Mouse (Mus musculus) adipocyte (in vitro differentiated cells): ENCODE measurements at regions not wholly inside any gene's neighbourhood (a gene's known extent, or its start where the extent isn't known, plus 50 kb on each side); places are given as distances from the start of the nearest gene placed in this dataset.

Source experiments
- DNase-seq: peaks from one replicate; pipeline ENCODE4 v3.0.0-alpha.2; 2016; ENCODE audit warnings: low spot score

GRCm38 (mm10) chr15:21988676-21989075 is 560.1 kb upstream of the Cdh18 start:
- no peak for DNase-seq

- DNase-seq, result no peak
Measured at GRCm38 (mm10) chr15:21993309-21993708, 555.5 kb upstream of the Cdh18 start.

GRCm38 (mm10) chr15:21995121-21995826 is 553.5 kb upstream of the Cdh18 start:
- no peak for DNase-seq

GRCm38 (mm10) chr15:22019977-22020376 is 528.8 kb upstream of the Cdh18 start:
- DNase-seq, result no peak

GRCm38 (mm10) chr15:22030215-22030614 is 518.6 kb upstream of the Cdh18 start:
- DNase-seq, result no peak

GRCm38 (mm10) chr15:22046423-22046822 is 502.4 kb upstream of the Cdh18 start:
- DNase-seq, result no peak

- DNase-seq, result no peak
Measured at GRCm38 (mm10) chr15:22046877-22047478, 501.8 kb upstream of the Cdh18 start.

GRCm38 (mm10) chr15:22086856-22087255 is 462.0 kb upstream of the Cdh18 start:
- DNase-seq, result no peak

GRCm38 (mm10) chr15:22121746-22122145 is 427.1 kb upstream of the Cdh18 start:
- peak; percentile 8 for DNase-seq

- DNase-seq, result no peak
Measured at GRCm38 (mm10) chr15:22151894-22152494, 396.8 kb upstream of the Cdh18 start.

GRCm38 (mm10) chr15:22152678-22153077 is 396.1 kb upstream of the Cdh18 start:
- no peak for DNase-seq

GRCm38 (mm10) chr15:22170302-22170701 is 378.5 kb upstream of the Cdh18 start:
- DNase-seq, result peak; percentile 21

GRCm38 (mm10) chr15:22208991-22209390 is 339.8 kb upstream of the Cdh18 start:
- DNase-seq, result no peak

GRCm38 (mm10) chr15:22232629-22233028 is 316.2 kb upstream of the Cdh18 start:
- no peak for DNase-seq

- DNase-seq, result no peak
Measured at GRCm38 (mm10) chr15:22280919-22281318, 267.9 kb upstream of the Cdh18 start.

GRCm38 (mm10) chr15:22311016-22311415 is 237.8 kb upstream of the Cdh18 start:
- no peak for DNase-seq

GRCm38 (mm10) chr15:22318992-22319391 is 229.8 kb upstream of the Cdh18 start:
- no peak for DNase-seq

GRCm38 (mm10) chr15:22338941-22339340 is 209.9 kb upstream of the Cdh18 start:
- DNase-seq, result no peak

GRCm38 (mm10) chr15:22344321-22344720 is 204.5 kb upstream of the Cdh18 start:
- DNase-seq, result no peak

GRCm38 (mm10) chr15:22351502-22351901 is 197.3 kb upstream of the Cdh18 start:
- no peak for DNase-seq
